Mouse (Mus musculus): ENCODE data around the gene Fam49a.

The Fam49a gene

GRCm38 (mm10) chr12:12356946-12357345, 95.0 kb downstream of the Fam49a start:
- DNase-seq (ENCODE audit: low spot score in 2 of 2) = no peak

GRCm38 (mm10) chr12:12359923-12360322, 98.0 kb downstream of the Fam49a start:
- no peak for DNase-seq (ENCODE audit: low spot score in 2 of 2)

DNA sequence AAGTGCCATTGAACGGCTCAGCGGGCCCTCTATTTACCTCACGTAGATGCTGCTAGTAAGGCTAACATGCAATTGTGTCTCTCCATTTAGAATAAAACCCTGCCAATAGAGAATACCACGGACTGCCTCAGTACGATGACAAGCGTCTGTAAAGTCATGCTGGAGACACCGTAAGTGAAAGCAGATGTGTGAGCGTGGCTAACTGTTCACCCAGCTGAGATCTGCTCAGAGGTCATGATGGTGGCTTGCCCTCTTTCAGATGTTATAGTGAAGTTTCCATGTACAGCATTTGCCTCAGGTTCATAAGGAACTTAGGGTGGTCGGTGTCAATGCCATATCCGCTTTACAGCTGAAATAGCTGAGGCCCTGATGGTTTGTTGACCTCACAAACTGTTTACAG, 100.4 kb downstream of the Fam49a start:
- DNase-seq (ENCODE audit: low spot score in 2 of 2) = no peak

DNA sequence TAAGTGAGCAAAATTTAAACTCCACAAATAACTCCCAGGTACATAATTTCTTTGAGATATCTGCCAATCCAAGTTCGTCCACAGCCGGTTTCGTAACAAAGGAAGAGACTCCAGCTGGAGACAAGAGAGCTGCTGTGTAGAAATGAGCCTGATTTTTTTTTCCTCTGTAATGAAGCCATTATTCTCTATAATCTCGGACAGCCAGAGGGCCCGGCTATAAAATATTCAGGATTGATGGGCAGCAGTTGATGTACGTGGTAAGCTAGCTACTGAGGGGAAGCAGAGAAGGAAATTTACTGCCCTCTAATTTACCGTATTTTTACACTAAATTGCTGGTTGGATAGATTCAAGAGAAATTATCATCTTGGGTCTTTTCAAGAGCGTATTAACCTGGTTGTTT, 102.3 kb downstream of the Fam49a start:
- no peak for DNase-seq (ENCODE audit: low spot score in 2 of 2)

DNA sequence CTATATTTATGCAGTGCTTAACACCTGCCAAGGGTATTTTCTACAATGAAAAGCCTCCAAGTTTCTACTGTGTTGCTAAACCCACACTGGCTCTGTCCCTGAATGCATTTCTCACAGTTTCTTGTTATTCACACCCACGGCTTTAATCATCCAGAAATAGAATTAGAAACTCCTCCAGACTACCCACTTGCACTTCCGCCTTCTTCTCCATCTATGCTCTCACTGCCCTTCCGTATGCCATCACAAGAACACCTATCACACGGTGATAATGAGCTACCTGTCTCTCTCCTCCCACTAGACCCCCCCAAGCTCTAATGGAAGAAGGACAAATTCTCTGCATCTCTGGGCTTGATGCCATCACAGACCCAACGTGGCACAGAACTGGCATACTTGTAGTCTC, 105.5 kb downstream of the Fam49a start:
- no peak for DNase-seq (ENCODE audit: low spot score in 2 of 2)

DNA sequence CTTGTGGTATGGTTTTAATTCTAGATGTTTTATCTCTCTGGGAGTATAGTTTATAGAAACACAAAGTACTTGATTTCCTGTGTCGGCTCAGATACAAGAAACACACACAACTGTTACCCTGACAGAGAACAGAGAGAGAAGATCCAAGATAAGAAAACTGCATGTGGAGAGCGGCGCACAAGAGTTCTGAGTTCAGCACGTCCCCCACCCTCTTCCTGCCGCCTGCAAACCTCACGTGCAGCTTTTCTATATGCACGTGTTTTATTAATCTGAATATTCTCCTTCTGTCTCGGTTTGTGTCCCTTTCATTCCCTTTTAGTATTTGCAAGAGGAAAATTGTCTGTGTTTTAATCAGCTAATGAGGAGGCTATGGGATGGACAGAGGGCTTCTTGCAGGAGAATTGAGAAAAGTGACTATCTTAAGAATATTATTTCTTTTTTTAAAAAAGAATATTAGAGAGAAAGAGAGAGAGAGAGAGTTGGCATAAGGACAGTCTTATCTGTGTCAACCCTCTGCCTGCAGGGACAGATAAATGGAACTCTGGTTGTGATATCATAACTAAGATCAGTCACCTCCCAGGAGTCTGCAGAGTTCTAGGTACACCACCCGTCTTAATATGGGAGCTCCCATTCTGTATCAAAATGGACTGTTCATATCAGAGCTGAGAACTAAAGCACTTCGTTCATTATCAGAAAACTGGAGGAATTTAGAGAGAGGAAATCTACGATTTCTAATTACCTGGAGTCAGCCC, 111.3 kb downstream of the Fam49a start:
- no peak for DNase-seq (ENCODE audit: low spot score in 2 of 2)

DNA sequence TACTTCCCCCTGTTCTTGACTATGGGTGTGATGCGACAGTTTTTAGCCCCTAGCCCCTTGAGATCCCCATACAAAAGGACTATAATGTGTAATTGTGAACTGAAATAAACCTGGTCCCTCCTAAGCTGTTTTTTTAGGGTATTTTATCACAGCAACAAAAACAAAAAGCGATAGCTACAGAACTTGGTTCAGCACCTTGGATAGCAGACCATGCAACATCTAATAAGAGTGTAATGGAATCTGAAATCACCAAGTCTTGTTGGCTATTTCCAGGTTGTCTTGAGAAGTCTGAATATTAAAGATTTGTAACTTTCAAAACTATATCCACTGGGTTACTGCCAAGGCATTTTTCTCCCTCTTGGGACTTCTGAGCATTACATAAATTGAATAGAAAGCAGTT, 117.1 kb downstream of the Fam49a start:
- no peak for DNase-seq (ENCODE audit: low spot score in 2 of 2)

- DNase-seq (ENCODE audit: low spot score in 2 of 2) = no peak
These were observed 127.3 kb downstream of the Fam49a start for GRCm38 (mm10) chr12:12389271-12389670.

GRCm38 (mm10) chr12:12396224-12396623, 134.3 kb downstream of the Fam49a start:
- peak; percentile 8 to 12 for DNase-seq (ENCODE audit: low spot score in 2 of 2)

DNA sequence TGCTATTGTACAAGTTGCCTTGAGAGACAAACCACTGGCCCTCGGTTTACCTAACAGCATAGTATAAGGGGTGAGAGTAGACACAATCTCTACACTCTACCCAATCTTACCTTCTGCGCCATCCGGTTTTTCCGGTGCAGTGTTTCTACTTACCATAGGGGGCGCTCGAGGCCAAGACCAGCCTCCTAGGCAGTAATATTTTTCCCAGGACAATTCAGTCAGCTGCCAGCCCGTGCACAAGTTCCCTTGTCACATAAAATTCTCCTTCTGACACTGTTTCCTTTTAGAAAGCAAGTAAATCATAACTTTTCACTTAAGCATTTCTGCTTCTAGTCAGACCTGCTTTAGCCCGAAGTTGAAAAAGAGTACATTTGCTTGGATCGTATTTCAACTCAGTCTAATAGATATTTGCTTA, 139.1 kb downstream of the Fam49a start:
- peak; percentile 4 to 8 for DNase-seq (ENCODE audit: low spot score in 2 of 2)

DNA sequence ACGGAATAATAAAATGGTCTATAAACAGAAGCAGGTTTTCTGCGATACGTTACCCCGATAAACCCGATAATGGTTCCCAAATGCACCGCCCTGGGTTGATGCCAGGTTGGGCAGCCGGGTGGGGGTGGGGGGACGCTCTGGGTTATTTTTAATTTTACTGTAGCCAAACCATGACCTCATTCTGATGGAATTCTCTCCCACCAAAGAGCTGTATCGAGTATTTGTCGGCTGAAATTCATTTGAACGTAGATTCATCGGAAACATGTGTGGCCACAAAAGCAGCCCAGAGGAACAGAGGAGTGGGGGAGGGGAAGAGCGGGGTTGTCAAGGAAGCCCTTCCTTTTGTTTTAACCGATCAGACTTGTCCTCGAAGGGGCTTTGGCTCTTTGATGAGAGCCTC, 139.6 kb downstream of the Fam49a start:
- no peak for DNase-seq (ENCODE audit: low spot score in 2 of 2)

- no peak for DNase-seq (ENCODE audit: low spot score in 2 of 2)
These were observed 143.7 kb downstream of the Fam49a start for GRCm38 (mm10) chr12:12405491-12406110.

DNA sequence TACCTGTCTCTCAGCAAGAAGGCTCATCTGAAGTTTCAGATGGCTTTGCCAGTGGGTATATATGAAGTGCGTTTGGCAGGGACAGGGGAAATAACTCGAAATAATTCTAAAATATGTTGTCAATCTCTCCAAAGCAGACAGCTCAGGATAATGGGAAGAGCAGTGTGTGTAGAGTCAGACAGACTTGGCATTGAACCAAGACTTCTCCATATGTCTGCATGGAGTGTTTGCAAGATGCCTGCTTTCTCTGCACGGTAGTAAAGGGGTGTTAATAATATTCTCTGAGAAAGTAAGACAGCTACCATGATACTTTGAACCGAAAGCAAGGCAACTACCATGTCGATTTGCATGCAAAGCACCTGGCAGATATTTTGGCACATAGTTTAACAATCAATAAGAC, 147.1 kb downstream of the Fam49a start:
- no peak for DNase-seq (ENCODE audit: low spot score in 2 of 2)

- DNase-seq (ENCODE audit: low spot score in 2 of 2) = peak; percentile 48 to 60
These were observed 150.7 kb downstream of the Fam49a start for GRCm38 (mm10) chr12:12412674-12413073.

GRCm38 (mm10) chr12:12420423-12420822, 158.5 kb downstream of the Fam49a start:
- no peak for DNase-seq (ENCODE audit: low spot score in 2 of 2)

GRCm38 (mm10) chr12:12420841-12421579, 159.1 kb downstream of the Fam49a start:
- DNase-seq (ENCODE audit: low spot score in 2 of 2) = peak; percentile 65 to 72

GRCm38 (mm10) chr12:12421580-12421878, 159.6 kb downstream of the Fam49a start:
- DNase-seq (ENCODE audit: low spot score in 2 of 2) = no peak

- DNase-seq (ENCODE audit: low spot score in 2 of 2) = no peak
These were observed 163.2 kb downstream of the Fam49a start for GRCm38 (mm10) chr12:12425188-12425587.

DNA sequence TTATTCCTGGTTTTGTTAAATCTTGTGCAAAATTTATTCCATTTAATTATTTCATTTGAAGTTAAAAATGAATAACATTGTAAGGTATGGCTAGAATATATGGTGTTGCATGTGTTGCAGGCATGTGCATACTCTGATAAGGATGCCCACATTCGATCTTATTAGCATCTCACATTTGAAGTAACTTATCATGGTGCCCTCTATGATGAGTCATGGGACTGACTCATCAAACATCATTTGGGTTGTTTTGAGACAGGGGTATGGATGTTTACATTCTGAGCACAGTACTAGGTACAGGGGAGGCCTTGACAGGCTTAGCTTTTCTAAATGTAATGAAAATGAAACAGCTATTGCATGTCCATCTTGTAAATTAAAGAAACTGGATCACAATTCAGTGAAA, 165.3 kb downstream of the Fam49a start:
- DNase-seq (ENCODE audit: low spot score in 2 of 2) = peak in 1 of 2 experiments; percentile 6

- DNase-seq (ENCODE audit: low spot score in 2 of 2) = peak; percentile 15 to 44
These were observed 166.9 kb downstream of the Fam49a start for GRCm38 (mm10) chr12:12428886-12429285.
